Mouse (Mus musculus): ENCODE data around the gene Cpvl. TPM values are rescaled to one million over a fixed set of nuclear protein-coding genes. Genes with fewer than 3 reads are reported as not detected.

Cpvl gene
- total and polyA plus RNA-seq, 3 experiments: not detected

DNA sequence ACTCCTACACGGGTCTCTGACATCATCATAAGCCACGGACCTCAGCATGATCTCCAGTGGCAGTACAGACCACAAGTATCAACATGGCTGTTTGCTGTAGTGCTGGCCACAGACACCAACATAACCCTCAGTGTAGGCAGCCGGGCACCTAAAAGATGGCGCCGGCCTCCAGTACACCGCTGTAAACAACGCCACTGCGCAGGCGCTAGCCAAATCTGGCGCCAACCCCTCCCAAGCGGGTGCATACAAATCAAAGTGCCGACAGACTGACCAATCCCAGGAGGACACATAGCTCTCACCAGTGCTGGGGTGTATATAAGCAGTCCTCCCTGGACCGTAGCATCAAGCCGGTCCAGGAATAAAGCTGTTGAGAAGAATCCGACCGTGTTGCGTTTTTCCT, 133.8 kb downstream of the Cpvl start:
- in situ Hi-C loops (cut with MboI; ENCODE audit: low pct_ligation_motif_present, low pct_unique_long_range_greater_than_20kb, low sequenced_read_pairs): no loop called here
- Histone ChIP-seq H3K27me3 (replicated peaks) (no peaks in the 10 kb centered on the region), H3K27ac (ENCODE audit: insufficient read depth, low read depth) (no peak overlapping the region), H3K79me2 (replicated peaks; ENCODE audit: control insufficient read depth, extremely low read depth, insufficient read depth, poor library complexity, severe bottlenecking) (no peaks in the 10 kb centered on the region), H3K36me3 (replicated peaks in 1 of 2; ENCODE audit: control insufficient read depth in 1 of 2, insufficient read depth in 1 of 2, low read length in 1 of 2) (no peaks in the 10 kb centered on the region), H3K9ac (ENCODE audit: insufficient read depth, low read depth) (no peak overlapping the region), H3K4me1 (ENCODE audit: control insufficient read depth in 1 of 2, insufficient read depth in 2 of 2) (no peaks in the 10 kb centered on the region), H3K4me3 (replicated peaks in 1 of 3; ENCODE audit: low read depth in 2 of 3, low read length in 2 of 3, poor library complexity in 1 of 3) (no peak overlapping the region), H3K9me3 (replicated peaks; ENCODE audit: low read length) (no peaks in the 10 kb centered on the region), H3K4me2 (ENCODE audit: insufficient read depth, low read depth, poor library complexity, severe bottlenecking) (no peak overlapping the region)
- no peak for DNase-seq (ENCODE audit: extremely low read depth)
- dilution Hi-C loops (cut with MboI; ENCODE audit: extremely low pct_ligation_motif_present, extremely low pct_unique_long_range_greater_than_20kb, low sequenced_read_pairs): no loop called here
- TF ChIP-seq ZNF384 (IDR thresholded peaks at IDR 0.05; ENCODE audit: low read depth, low read length) (no peak), MAFK (IDR thresholded peaks at IDR 0.05; ENCODE audit: insufficient replicate concordance, low read length) (no peak), PAX5 (IDR thresholded peaks at IDR 0.05; ENCODE audit: low read length) (no peak), MXI1 (IDR thresholded peaks at IDR 0.05; ENCODE audit: low read depth, low read length) (no peak), IRF4 (IDR thresholded peaks at IDR 0.05; ENCODE audit: low read depth, low read length) (no peak), CHD1 (IDR thresholded peaks at IDR 0.05; ENCODE audit: low read depth, low read length) (no peak), JUND (conservative IDR thresholded peaks at IDR 0.05; ENCODE audit: low read depth, low read length) (no peak), JUN (IDR thresholded peaks at IDR 0.05; ENCODE audit: insufficient read depth, low read depth, low read length) (no peak), UBTF (IDR thresholded peaks at IDR 0.05; ENCODE audit: low read depth, low read length) (no peak), KAT2A (IDR thresholded peaks at IDR 0.05; ENCODE audit: insufficient replicate concordance, low read length) (no peak), SMC3 (IDR thresholded peaks at IDR 0.05; ENCODE audit: low read depth, low read length) (no peak), USF2 (conservative IDR thresholded peaks at IDR 0.05; ENCODE audit: low read depth, low read length) (no peak)

DNA sequence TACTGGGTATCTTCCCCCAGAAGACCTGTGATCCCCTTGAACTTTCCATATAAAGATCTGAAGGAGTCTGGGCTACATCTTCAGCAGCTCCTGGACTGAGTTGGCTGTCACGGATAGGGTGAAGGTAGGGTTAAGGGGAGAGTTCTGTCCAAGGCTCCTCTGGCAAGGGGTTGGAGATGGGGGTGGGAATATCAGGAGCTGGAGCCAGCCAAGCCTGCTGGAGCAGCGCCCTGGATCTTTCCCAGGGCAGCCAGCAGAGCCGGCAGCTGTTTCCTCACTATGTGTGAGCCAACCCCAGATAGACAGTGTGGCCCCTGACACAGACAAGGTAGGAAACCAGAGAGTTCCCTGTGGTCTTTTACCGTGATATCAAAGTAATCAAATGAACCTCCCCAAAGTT, 153.3 kb downstream of the Cpvl start:
- dilution Hi-C loops (cut with MboI; ENCODE audit: extremely low pct_ligation_motif_present, extremely low pct_unique_long_range_greater_than_20kb, low sequenced_read_pairs) (no loop called here), in situ Hi-C loops (cut with MboI; ENCODE audit: low pct_ligation_motif_present, low pct_unique_long_range_greater_than_20kb, low sequenced_read_pairs) (no loop called here)
- Histone ChIP-seq H3K9me3 (replicated peaks; ENCODE audit: low read length) (peaks cover 6% of the 10 kb centered on the region), H3K79me2 (replicated peaks; ENCODE audit: control insufficient read depth, extremely low read depth, insufficient read depth, poor library complexity, severe bottlenecking) (no peaks in the 10 kb centered on the region), H3K36me3 (replicated peaks in 1 of 2; ENCODE audit: control insufficient read depth in 1 of 2, insufficient read depth in 1 of 2, low read length in 1 of 2) (no peaks in the 10 kb centered on the region), H3K4me2 (ENCODE audit: insufficient read depth, low read depth, poor library complexity, severe bottlenecking) (no peak overlapping the region), H3K4me1 (ENCODE audit: control insufficient read depth in 1 of 2, insufficient read depth in 2 of 2) (no peaks in the 10 kb centered on the region), H3K27me3 (replicated peaks) (no peaks in the 10 kb centered on the region), H3K4me3 (replicated peaks in 1 of 3; ENCODE audit: low read depth in 2 of 3, low read length in 2 of 3, poor library complexity in 1 of 3) (no peak overlapping the region), H3K9ac (ENCODE audit: insufficient read depth, low read depth) (no peak overlapping the region), H3K27ac (ENCODE audit: insufficient read depth, low read depth) (no peak overlapping the region)
- TF ChIP-seq TBP (conservative IDR thresholded peaks at IDR 0.05; ENCODE audit: low read depth, low read length) (no peak), USF2 (conservative IDR thresholded peaks at IDR 0.05; ENCODE audit: low read depth, low read length) (no peak)
- DNase-seq (ENCODE audit: extremely low read depth): no peak

Other genes with a start within 250 kb of the Cpvl start
- not detected in 2 replicates for gene Tril, start 157.8 kb downstream of the Cpvl start, total RNA-seq (2012; rRNA removed)
- gene Tril, start 157.8 kb downstream of the Cpvl start, total RNA-seq (2014; rRNA removed): not detected in 2 replicates
- gene Tril, start 157.8 kb downstream of the Cpvl start, polyA plus RNA-seq (2012; ENCODE audit: insufficient read length, low read depth): not detected in 2 replicates
- gene Chn2, start 60.9 kb upstream of the Cpvl start, total RNA-seq (2012; rRNA removed): not detected in 2 replicates
- gene Chn2, start 60.9 kb upstream of the Cpvl start, total RNA-seq (2014; rRNA removed): not detected in 2 replicates
- gene Chn2, start 60.9 kb upstream of the Cpvl start, polyA plus RNA-seq (2012; ENCODE audit: insufficient read length, low read depth): not detected in 2 replicates

Data from CH12.LX (cell line).